Mouse (Mus musculus) stomach, postnatal 0 days (tissue): ENCODE results near the gene Siah1b. TPM values are rescaled to one million over a fixed set of nuclear protein-coding genes. Genes with fewer than 3 reads are reported as not detected.

Source experiments
- ATAC-seq: fragments of 200-750 bp; cut with Nextera tagmentation; 2 replicates; pipeline ENCODE4 v1.8.0; 2017; ENCODE audit not compliant: low FRiP score, low TSS enrichment
- DNase-seq: peaks from one replicate; pipeline ENCODE4 v3.0.0-alpha.2; 2016; ENCODE audit warnings: low spot score
- H3K27ac ChIP-seq: fragments of 300-500 bp; sonication (generic); replicated peaks from 2 replicates; pipeline ENCODE4 v1.5.1; 2014; ENCODE audit warnings: mild to moderate bottlenecking, control low read depth
- H3K27me3 ChIP-seq: fragments of 300-500 bp; sonication (generic); 2 replicates; pipeline ENCODE4 v1.6.1; 2014; ENCODE audit warnings: low read length; ENCODE audit not compliant: control insufficient read depth, insufficient read depth
- H3K36me3 ChIP-seq: fragments of 300-500 bp; sonication (generic); 2 replicates; pipeline ENCODE4 v1.6.1; 2014; ENCODE audit warnings: low read length, mixed read lengths; ENCODE audit not compliant: control insufficient read depth, insufficient read depth
- H3K4me1 ChIP-seq: fragments of 300-500 bp; sonication (generic); replicated peaks from 2 replicates; pipeline ENCODE4 v1.6.1; 2014; ENCODE audit warnings: antibody characterized with exemption; ENCODE audit not compliant: control insufficient read depth, insufficient read depth
- H3K4me2 ChIP-seq: fragments of 300-500 bp; sonication (generic); replicated peaks from 2 replicates; pipeline ENCODE4 v1.6.1; 2014; ENCODE audit warnings: low read depth, mild to moderate bottlenecking, control low read depth, moderate library complexity
- H3K4me3 ChIP-seq: fragments of 300-500 bp; sonication (generic); 2 replicates; pipeline ENCODE4 v1.5.1; 2014; ENCODE audit warnings: low read depth, low read length, control low read depth
- H3K9ac ChIP-seq: fragments of 300-500 bp; sonication (generic); 2 replicates; pipeline ENCODE4 v1.6.1; 2014; ENCODE audit warnings: mild to moderate bottlenecking, low read length, control low read depth, mixed read lengths
- H3K9me3 ChIP-seq: fragments of 300-500 bp; sonication (generic); 2 replicates; pipeline ENCODE4 v1.6.1; 2016; ENCODE audit warnings: low read length; ENCODE audit not compliant: control insufficient read depth
- CTCF ChIP-seq: IDR thresholded peaks from 2 replicates; pipeline ENCODE4 v1.5.1; 2016; ENCODE audit warnings: antibody characterized with exemption, low read depth, mild to moderate bottlenecking, moderate library complexity
- EP300 ChIP-seq: optimal IDR thresholded peaks from 2 replicates; pipeline ENCODE3; 2016; ENCODE audit warnings: antibody characterized with exemption
- WGBS: fragments of 180-500 bp; shearing (Covaris S2); extraction: QIAGEN DNeasy Blood & Tissue Kit; methylation state at CpG from one replicate; pipeline ENCODE4 v1.1.7; 2014; 5-methylcytosine and 5-hydroxymethylcytosine counted together
- polyA plus RNA-seq: library from polyadenylated mRNA; unstranded; fragments of >200 nt; fragmentation: Nextera tagmentation; extraction: Ambion mirVana; gene quantifications from 2 replicates; pipeline ENCODE4 v1.2.1, GENCODE M21; 2015

Gene Siah1b
- 8.9 and 9.5 TPM in 2 replicates for polyA plus RNA-seq

DNA sequence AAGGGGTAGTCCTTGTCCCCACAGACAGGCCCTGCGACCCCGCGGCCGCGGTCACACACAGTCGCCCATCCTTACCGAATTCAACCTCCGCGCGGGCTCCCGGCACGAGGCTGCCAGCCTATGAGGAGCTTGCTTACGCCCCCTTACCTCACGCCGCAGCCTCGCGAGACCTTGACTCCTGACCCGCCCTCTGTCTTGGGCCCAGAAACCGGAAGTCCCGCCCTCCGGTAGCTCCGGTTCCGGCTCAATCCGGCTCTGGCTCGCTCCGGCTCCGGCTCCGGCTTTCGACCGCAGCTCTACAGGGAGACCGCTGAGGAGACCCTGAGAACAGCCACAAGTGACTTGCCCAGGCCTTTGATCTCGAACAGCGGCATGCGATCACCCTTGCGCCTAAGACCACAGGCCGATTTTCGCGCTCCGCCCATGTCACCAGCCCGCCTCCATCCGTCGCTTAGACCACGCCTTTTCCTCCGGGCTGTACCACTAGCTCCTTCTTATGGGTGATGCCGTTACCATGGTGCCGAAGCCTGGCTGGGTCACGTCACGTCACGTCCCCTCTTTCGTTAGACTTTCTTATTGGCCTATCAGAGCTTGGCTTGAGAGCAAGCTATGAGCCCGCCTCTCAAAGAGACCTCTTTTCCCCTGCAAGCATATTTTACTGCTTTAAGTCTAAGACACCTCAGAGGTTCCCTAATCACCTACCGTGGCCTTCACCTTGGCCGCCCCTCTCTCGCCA is at the start of gene Siah1b:
Siah1b (minus strand) TSS at position 454 of the 736 bp plus-strand sequence.
- 24% methylated on average over 52 of the region's 54 CpGs for WGBS
- Histone ChIP-seq H3K9me3 (no peaks in the 10 kb centered on the region), H3K4me1 (no peaks in the 10 kb centered on the region), H3K27me3 (no peaks in the 10 kb centered on the region), H3K4me2 (peak within 1 kb of the TSS; percentile 73), H3K9ac (peak within 1 kb of the TSS; percentile 63), H3K4me3 (peak within 1 kb of the TSS; percentile 52), H3K27ac (peak within 1 kb of the TSS; percentile 78), H3K36me3 (no peaks in the 10 kb centered on the region)
- DNase-seq (peak; percentile 89), ATAC-seq (peak; percentile 99)
- TF ChIP-seq EP300 (peak; percentile 94), CTCF (no peak)

DNA sequence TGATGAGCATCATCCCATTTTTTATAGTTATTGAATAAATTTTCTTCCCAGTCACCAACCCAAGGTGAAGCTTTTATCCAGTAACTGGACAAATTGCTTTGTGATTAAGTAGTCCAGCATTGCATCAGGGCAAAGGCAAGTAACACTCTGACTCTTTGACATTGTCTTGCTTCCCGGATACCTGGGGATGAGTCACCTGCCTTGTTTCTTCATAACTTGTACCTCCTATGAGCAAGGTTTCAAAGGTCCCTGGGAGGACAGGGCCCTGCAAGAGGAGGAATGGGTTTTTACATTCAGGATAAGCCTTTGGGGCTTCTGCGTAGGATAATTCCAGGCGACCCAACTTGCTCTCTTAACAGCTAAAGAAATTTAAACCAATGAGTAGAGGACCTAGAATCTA is 47.6 kb upstream of the Siah1b start:
- Histone ChIP-seq H3K27me3 (no peaks in the 10 kb centered on the region), H3K27ac (no peak overlapping the region), H3K4me1 (no peaks in the 10 kb centered on the region), H3K4me3 (no peak overlapping the region), H3K36me3 (no peaks in the 10 kb centered on the region), H3K9ac (no peak overlapping the region), H3K9me3 (no peaks in the 10 kb centered on the region), H3K4me2 (no peak overlapping the region)
- TF ChIP-seq CTCF (no peak), EP300 (no peak)
- no peak for DNase-seq
- 87% methylated on average over 3 of the region's 3 CpGs for WGBS
- no peak for ATAC-seq

DNA sequence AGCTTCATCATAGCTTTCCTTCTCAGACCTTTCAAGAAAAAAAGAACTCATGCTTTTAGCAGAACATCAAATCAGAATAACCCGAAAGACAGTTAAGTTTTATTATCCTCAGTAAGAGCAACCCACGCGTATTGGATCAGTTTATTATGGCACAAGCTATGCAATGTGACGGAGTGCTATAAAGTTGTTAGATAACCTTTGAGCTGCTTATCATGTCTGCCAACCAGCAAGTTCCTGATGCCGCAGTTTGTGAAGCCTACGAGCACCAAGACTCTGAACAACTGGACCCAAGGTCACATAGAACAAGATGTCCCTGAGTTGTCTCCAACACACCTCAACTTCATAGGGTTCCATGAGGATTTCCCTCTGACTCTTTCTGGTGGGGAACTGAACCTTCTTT is 37.5 kb upstream of the Siah1b start:
- Histone ChIP-seq H3K4me3 (no peak overlapping the region), H3K27ac (no peak overlapping the region), H3K9ac (no peak overlapping the region), H3K4me1 (no peaks in the 10 kb centered on the region), H3K27me3 (no peaks in the 10 kb centered on the region), H3K36me3 (no peaks in the 10 kb centered on the region), H3K9me3 (no peaks in the 10 kb centered on the region), H3K4me2 (no peak overlapping the region)
- DNase-seq = no peak
- ATAC-seq = no peak
- WGBS = 80% methylated on average over 6 of the region's 6 CpGs
- TF ChIP-seq EP300 = no peak
- no peak for TF ChIP-seq CTCF

DNA sequence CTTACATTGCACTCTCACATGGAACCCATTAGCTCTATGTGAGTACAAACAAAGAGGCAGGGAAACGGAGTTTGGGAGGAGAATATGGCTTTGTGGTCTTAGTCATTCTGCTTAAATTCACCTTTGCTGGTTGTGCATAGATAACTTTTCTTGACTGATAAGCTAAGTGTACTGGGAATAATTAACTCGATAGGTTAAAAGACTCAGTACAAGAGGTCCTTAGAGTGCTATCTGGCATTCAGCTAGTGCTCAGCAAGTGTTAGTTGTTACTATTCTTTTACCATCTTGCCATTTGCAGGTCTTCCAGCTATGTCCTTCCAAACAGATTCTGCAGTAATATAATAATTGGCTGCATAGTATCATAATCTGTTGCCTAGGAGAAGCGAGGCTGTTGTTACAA is 34.9 kb upstream of the Siah1b start:
- Histone ChIP-seq H3K4me1 (no peaks in the 10 kb centered on the region), H3K4me2 (no peak overlapping the region), H3K36me3 (no peaks in the 10 kb centered on the region), H3K27me3 (no peaks in the 10 kb centered on the region), H3K4me3 (no peak overlapping the region), H3K9me3 (no peaks in the 10 kb centered on the region), H3K27ac (no peak overlapping the region), H3K9ac (no peak overlapping the region)
- TF ChIP-seq CTCF (no peak), EP300 (no peak)
- 69% methylated on average over 3 of the region's 3 CpGs for WGBS
- DNase-seq (no peak), ATAC-seq (no peak)

DNA sequence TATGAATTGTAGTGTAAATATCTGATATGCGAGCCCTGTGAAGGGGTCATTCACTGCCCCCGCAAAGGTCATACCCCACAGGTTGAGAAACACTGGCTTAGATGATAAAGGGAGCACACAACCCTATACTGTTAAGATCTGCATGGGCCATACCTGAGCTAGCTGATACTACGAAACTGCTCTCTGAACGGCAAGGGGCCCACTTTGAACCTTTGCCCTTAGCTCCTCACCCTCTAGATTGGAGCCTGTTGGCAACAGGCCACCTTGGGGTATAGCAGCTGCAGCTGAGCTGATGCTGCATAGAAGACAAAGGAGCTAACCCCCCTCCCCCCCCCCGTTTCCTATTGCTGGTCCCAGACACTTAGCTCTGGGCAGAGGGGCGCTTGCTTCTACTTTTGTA is 26.4 kb upstream of the Siah1b start:
- 55% methylated on average over 6 of the region's 6 CpGs for WGBS
- H3K4me3 ChIP-seq = no peak overlapping the region
- ATAC-seq (no peak), DNase-seq (no peak)
- H3K27ac ChIP-seq = no peak overlapping the region
- no peak overlapping the region for H3K4me2 ChIP-seq
- H3K9ac ChIP-seq = no peak overlapping the region
- no peaks in the 10 kb centered on the region for H3K4me1 ChIP-seq
- H3K9me3 ChIP-seq = no peaks in the 10 kb centered on the region
- no peaks in the 10 kb centered on the region for H3K27me3 ChIP-seq
- no peaks in the 10 kb centered on the region for H3K36me3 ChIP-seq
- TF ChIP-seq EP300 (no peak), CTCF (no peak)

DNA sequence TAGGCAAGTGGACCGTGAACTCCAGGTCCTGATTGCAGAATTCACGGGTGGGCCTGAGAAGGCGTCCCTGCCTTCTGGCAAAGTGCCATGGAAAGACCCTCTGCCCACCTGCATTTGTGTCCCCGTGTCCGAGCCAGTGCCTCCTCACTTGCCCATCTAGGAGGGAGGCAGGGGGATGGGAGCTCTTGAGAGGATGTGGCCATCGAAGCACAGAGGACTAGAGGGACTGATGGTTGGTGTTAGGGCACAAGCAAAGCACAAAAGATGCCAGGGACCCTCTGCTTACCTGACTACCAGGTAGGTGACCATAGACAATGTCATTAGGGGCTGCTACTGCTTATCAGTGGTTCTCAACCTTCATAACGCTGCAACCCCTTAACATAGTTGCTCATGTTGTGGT is 25.9 kb upstream of the Siah1b start:
- Histone ChIP-seq H3K36me3 (no peaks in the 10 kb centered on the region), H3K4me3 (no peak overlapping the region), H3K9me3 (no peaks in the 10 kb centered on the region), H3K4me2 (no peak overlapping the region), H3K27ac (no peak overlapping the region), H3K9ac (no peak overlapping the region), H3K27me3 (no peaks in the 10 kb centered on the region), H3K4me1 (no peaks in the 10 kb centered on the region)
- TF ChIP-seq CTCF = no peak
- TF ChIP-seq EP300 = no peak
- 85% methylated on average over 7 of the region's 7 CpGs for WGBS
- ATAC-seq (no peak), DNase-seq (no peak)
